Mouse (Mus musculus): Measurements from ENCODE around the gene Igf2.

The Igf2 gene

GRCm38 (mm10) chr7:142666659-142667058 lies at the start of gene Igf2:
Gene Igf2 (minus strand): TSS chr7:142666816.
- peak in 1 of 2 experiments; percentile 53 for DNase-seq (ENCODE audit: low spot score in 2 of 2)

GRCm38 (mm10) chr7:142714783-142715498 lies 48.3 kb upstream of the Igf2 start:
- DNase-seq (ENCODE audit: low spot score in 2 of 2), result peak; percentile 15 to 64

GRCm38 (mm10) chr7:142706873-142707272 lies 40.3 kb upstream of the Igf2 start:
- DNase-seq (ENCODE audit: low spot score in 2 of 2), result no peak

DNA sequence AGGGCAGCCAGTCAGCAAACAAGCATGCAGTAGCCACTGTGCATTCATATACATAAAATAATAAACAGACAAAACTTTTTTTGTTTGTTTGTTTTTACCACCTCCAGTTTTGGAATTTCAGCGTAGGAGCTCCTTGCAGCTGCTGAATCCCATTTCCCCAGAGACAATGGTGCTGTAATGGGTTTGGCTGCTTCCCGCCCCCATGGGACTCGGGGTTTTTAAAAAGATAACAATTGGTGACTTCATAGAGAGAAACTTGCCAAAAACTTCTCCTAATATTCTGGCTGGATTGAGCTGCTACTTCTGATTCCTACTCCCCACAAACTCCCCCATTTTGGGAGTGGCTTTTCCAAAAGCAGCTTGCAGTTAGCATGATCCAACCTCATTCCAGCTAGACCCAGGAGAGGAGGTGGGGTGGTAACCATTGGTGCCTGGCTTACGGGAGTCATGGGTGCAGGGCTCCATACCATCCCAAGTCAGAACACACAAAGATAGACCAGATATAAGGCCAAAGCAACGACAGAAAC lies 32.8 kb upstream of the Igf2 start:
- no peak for DNase-seq (ENCODE audit: low spot score in 2 of 2)

DNA sequence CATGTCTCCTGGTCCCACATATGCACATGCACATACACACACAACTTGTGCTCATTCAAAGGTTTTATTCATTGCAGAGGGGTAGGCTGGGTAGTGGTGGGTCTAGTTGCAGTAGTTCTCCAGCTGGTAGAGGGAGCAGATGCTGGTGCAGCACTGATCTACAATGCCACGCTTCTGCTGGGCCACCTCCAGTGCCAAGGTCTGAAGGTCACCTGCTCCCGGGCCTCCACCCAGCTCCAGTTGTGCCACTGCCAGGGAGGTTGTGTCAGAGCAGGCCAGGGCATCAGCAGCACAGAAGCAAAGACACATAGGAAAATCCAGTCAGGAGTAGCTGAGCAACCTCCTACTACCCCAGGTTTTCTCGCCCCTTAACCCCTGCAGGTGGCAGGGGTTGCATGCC lies 12.0 kb upstream of the Igf2 start:
- peak in 1 of 2 experiments; percentile 55 for DNase-seq (ENCODE audit: low spot score in 2 of 2)

GRCm38 (mm10) chr7:142675644-142676043 lies 9.0 kb upstream of the Igf2 start:
- DNase-seq (ENCODE audit: low spot score in 2 of 2), result peak in 1 of 2 experiments; percentile 66

DNA sequence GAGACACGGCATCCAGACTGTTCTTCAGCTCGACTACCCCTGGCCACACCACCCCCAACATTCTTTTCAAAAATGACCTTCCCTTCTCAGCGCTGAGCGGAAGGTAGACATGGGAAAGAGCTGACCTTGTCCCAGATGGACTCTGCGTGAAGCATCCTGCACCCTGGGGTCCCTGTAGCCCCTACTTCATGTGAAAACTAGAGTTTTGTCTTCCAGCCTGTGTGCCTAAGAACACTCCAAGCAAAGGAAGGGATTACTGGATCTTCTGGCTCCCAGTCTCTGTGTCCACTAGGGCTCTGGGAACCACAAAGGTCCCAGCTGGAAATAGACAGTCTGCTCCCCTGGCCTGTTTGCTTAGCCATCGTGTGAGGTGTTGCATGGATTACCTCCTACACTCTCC lies 8.5 kb upstream of the Igf2 start:
- no peak for DNase-seq (ENCODE audit: low spot score in 2 of 2)

DNA sequence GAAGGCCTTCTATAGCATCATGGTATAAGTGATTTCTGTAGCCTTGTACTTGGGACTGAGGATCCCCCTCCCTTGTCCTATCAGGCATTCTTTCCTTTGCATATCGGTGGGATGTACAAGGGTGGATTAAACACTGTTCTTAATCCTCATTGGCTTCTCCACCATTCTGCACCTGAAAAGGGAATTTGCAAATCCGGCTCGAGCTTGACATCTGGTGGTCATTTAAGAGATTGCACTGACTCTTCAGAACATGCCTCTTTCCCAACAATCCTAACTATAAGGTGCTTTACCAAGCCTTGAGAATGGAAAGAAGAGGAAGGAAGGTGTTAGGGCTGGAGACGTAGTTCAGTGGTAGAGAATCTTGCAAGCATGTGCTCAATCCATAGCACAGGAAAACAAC lies 5.5 kb upstream of the Igf2 start:
- DNase-seq (ENCODE audit: low spot score in 2 of 2), result no peak

DNA sequence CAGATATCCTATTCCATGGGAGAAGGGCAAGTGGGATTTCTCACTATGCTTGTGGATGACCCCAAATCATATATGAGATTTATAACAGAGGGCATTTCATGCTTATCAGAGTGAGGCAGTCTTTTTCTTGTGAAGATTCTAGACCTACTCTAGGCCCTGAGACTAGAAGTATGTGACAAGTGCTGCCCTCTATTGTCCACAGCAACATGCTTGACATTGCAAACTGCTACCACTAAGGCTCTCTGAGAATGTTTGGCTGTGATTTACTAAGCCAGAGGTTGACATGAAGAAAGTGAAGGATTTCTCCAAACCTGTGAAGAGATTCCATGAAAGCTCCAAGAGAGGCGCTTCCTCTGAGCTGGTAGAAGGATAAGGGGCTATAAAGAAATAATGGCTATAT lies 4.5 kb upstream of the Igf2 start:
- DNase-seq (ENCODE audit: low spot score in 2 of 2), result no peak

- DNase-seq (ENCODE audit: low spot score in 2 of 2), result peak in 1 of 2 experiments; percentile 44
Measured at GRCm38 (mm10) chr7:142669751-142670625, 3.4 kb upstream of the Igf2 start, which contains the start of gene Gm49394. Gene Gm49394 (minus strand): TSS chr7:142669942.

GRCm38 (mm10) chr7:142668328-142668727 lies 1.7 kb upstream of the Igf2 start:
- peak in 1 of 2 experiments; percentile 55 for DNase-seq (ENCODE audit: low spot score in 2 of 2)

- DNase-seq (ENCODE audit: low spot score in 2 of 2), result peak in 1 of 2 experiments; percentile 56
Measured at GRCm38 (mm10) chr7:142667521-142667920, 905 bp upstream of the Igf2 start.

- peak in 1 of 2 experiments; percentile 55 for DNase-seq (ENCODE audit: low spot score in 2 of 2)
Measured at GRCm38 (mm10) chr7:142666109-142666508, 507 bp downstream of the Igf2 start.

DNA sequence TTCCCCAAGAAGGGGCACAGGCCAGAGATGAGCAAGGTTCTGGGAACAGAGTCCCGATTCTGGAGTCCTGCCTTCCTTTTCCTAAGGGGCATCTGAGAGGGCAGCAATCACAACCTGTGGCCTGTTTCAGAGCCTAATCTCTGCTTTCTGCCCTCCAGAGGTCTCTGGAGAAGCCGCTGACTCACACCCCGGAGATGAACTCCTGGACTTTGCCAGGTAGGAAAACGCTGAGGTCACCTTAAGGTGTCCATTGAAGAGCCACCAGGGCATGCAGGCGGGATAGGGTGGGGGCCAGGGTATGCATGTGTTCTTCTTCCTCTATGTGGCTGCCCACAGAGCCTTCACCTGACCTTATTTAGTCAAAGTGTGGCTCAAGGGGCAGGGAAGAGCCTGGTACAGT lies 1.3 kb downstream of the Igf2 start:
- peak in 1 of 2 experiments; percentile 55 for DNase-seq (ENCODE audit: low spot score in 2 of 2)

- no peak for DNase-seq (ENCODE audit: low spot score in 2 of 2)
Measured at GRCm38 (mm10) chr7:142664465-142665029, 2.1 kb downstream of the Igf2 start.

DNA sequence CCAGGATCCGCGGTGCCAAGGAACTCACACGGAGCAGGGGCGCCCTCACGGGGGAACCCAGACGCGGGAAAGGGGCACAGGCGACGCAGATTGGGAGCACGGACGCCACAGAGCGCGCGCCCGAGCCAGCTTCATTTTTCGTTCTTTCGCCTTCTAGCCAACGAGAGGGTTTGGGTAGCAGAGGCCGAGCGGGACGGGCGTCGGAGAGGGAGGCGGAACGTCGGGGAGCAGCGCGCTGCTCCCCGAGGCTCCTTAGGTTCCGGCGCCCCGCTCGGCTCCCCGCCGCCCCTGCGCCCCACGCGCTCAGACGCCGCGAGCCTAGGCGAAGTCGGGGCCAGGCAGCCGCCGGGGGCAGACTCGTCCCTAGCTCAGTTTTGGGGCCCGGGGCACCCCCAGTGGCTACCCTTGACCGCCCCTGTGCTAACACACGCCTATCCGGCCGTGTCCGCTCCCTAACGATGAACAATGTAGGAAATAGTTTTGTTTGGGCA lies 2.6 kb downstream of the Igf2 start:
- DNase-seq (ENCODE audit: low spot score in 2 of 2), result peak in 1 of 2 experiments; percentile 62

GRCm38 (mm10) chr7:142663151-142663550 lies 3.5 kb downstream of the Igf2 start:
- no peak for DNase-seq (ENCODE audit: low spot score in 2 of 2)

DNA sequence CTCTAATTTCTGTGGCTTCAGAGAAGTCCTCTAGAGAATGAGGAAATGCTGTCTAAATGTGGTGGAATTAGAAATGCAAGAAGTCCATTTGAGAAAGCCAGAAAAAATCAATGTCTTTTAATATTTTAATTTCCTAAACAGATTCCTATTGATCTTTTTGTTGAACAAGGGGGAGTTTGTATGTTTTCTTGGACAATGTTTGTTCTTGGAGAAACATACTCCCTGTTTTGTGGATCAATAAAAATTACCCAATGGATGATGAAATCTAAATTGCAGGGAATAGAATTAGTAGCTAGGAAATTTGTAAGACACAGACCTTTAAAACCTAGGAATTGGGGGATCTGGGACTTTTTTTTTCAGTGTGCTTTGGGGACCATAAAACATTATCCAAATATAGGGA lies 4.8 kb downstream of the Igf2 start:
- no peak for DNase-seq (ENCODE audit: low spot score in 2 of 2)

GRCm38 (mm10) chr7:142661046-142661445 lies 5.6 kb downstream of the Igf2 start:
- DNase-seq (ENCODE audit: low spot score in 2 of 2), result no peak

DNA sequence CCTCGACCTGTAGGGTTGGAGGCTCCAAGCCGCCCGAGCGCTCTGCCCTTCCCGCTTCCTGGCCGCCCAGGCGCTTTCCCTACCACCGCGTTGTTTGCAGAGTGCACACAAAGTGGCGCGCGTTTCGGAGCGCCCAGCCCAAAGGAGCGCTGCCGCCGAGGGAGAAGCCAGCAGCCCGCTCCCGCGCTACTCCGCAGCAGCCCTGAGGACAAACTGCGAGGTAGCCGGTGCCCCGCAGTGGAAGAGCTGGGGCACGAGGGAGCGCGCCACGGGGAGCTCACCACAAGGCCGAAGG lies 6.0 kb downstream of the Igf2 start:
- peak in 1 of 2 experiments; percentile 62 for DNase-seq (ENCODE audit: low spot score in 2 of 2)

- no peak for DNase-seq (ENCODE audit: low spot score in 2 of 2)
Measured at GRCm38 (mm10) chr7:142659767-142660650, 6.6 kb downstream of the Igf2 start.

All from spleen, postnatal 4 days (tissue).